Mouse (Mus musculus): Measurements from ENCODE around the gene Caprin2. TPM values are rescaled to one million over a fixed set of nuclear protein-coding genes. Genes with fewer than 3 reads are reported as not detected.
"Not testable (repeated sequence)": the region's sequence is repeated elsewhere in the genome, so short reads cannot be mapped to it uniquely, and the experiment has no call there.

Gene Caprin2
- polyA plus RNA-seq, 2 experiments: 3.1 to 8.0 TPM

GRCm38 (mm10) chr6:148931281-148931680 lies 35.2 kb upstream of the Caprin2 start:
- no peak overlapping the region for H3K4me3 ChIP-seq (ENCODE audit: insufficient read depth in 1 of 2, low read depth in 2 of 2, low read length in 2 of 2)
- no peaks in the 10 kb centered on the region for H3K9me3 ChIP-seq (ENCODE audit: control insufficient read depth, low read length)
- H3K36me3 ChIP-seq (replicated peaks; ENCODE audit: control insufficient read depth, insufficient read depth, low read depth): peaks cover 33% of the 10 kb centered on the region
- no peaks in the 10 kb centered on the region for H3K27me3 ChIP-seq (ENCODE audit: control insufficient read depth, insufficient read depth, low read length)
- H3K27ac ChIP-seq: no peak overlapping the region
- ATAC-seq (ENCODE audit: insufficient read depth) (no peak), DNase-seq (ENCODE audit: low read depth in 3 of 3, low spot score in 3 of 3) (peak in 1 of 3 experiments; percentile 19)
- no peak overlapping the region for H3K4me2 ChIP-seq (ENCODE audit: low read depth)
- WGBS (ENCODE audit: insufficient replicate concordance): 59% methylated on average over 6 of the region's 6 CpGs
- H3K4me1 ChIP-seq (replicated peaks; ENCODE audit: control insufficient read depth in 2 of 2, insufficient read depth in 2 of 2, low read length in 1 of 2): peaks cover 0 to 5% of the 10 kb centered on the region in 2 experiments; a peak in 2 of 4 replicates
- H3K9ac ChIP-seq (replicated peaks): no peak overlapping the region
- no peak for TF ChIP-seq EP300 (IDR thresholded peaks at IDR 0.05; ENCODE audit: low read depth)
- peak; percentile 50 for TF ChIP-seq CTCF (IDR thresholded peaks at IDR 0.05; ENCODE audit: low read depth)

- Histone ChIP-seq H3K4me3 (ENCODE audit: insufficient read depth in 1 of 2, low read depth in 2 of 2, low read length in 2 of 2) (no peak overlapping the region), H3K4me1 (replicated peaks; ENCODE audit: control insufficient read depth in 2 of 2, insufficient read depth in 2 of 2, low read length in 1 of 2) (no peaks in the 10 kb centered on the region), H3K9me3 (ENCODE audit: control insufficient read depth, low read length) (no peaks in the 10 kb centered on the region), H3K27ac (no peak overlapping the region), H3K4me2 (ENCODE audit: low read depth) (no peak overlapping the region), H3K9ac (replicated peaks) (no peak overlapping the region), H3K27me3 (ENCODE audit: control insufficient read depth, insufficient read depth, low read length) (no peaks in the 10 kb centered on the region), H3K36me3 (replicated peaks; ENCODE audit: control insufficient read depth, insufficient read depth, low read depth) (no peaks in the 10 kb centered on the region)
- no peak for ATAC-seq (ENCODE audit: insufficient read depth)
- no peak for DNase-seq (ENCODE audit: low read depth in 3 of 3, low spot score in 3 of 3)
- TF ChIP-seq CTCF (IDR thresholded peaks at IDR 0.05; ENCODE audit: low read depth): no peak
- no peak for TF ChIP-seq EP300 (IDR thresholded peaks at IDR 0.05; ENCODE audit: low read depth)
Measured at GRCm38 (mm10) chr6:148918841-148919398, 22.9 kb upstream of the Caprin2 start.

GRCm38 (mm10) chr6:148917672-148918071 lies 21.6 kb upstream of the Caprin2 start:
- ATAC-seq (ENCODE audit: insufficient read depth) (no peak), DNase-seq (ENCODE audit: low read depth in 3 of 3, low spot score in 3 of 3) (no peak)
- Histone ChIP-seq H3K9ac (replicated peaks) (no peak overlapping the region), H3K4me2 (ENCODE audit: low read depth) (no peak overlapping the region), H3K27ac (no peak overlapping the region), H3K4me3 (ENCODE audit: insufficient read depth in 1 of 2, low read depth in 2 of 2, low read length in 2 of 2) (no peak overlapping the region), H3K36me3 (replicated peaks; ENCODE audit: control insufficient read depth, insufficient read depth, low read depth) (no peaks in the 10 kb centered on the region), H3K4me1 (replicated peaks; ENCODE audit: control insufficient read depth in 2 of 2, insufficient read depth in 2 of 2, low read length in 1 of 2) (no peaks in the 10 kb centered on the region), H3K9me3 (ENCODE audit: control insufficient read depth, low read length) (no peaks in the 10 kb centered on the region), H3K27me3 (ENCODE audit: control insufficient read depth, insufficient read depth, low read length) (no peaks in the 10 kb centered on the region)
- TF ChIP-seq CTCF (IDR thresholded peaks at IDR 0.05; ENCODE audit: low read depth) (no peak), EP300 (IDR thresholded peaks at IDR 0.05; ENCODE audit: low read depth) (no peak)
- WGBS (ENCODE audit: insufficient replicate concordance): 56% methylated on average over 1 of the region's 1 CpGs

GRCm38 (mm10) chr6:148916817-148917216 lies 20.8 kb upstream of the Caprin2 start:
- TF ChIP-seq EP300 (IDR thresholded peaks at IDR 0.05; ENCODE audit: low read depth) (no peak), CTCF (IDR thresholded peaks at IDR 0.05; ENCODE audit: low read depth) (peak; percentile 48)
- Histone ChIP-seq H3K4me3 (ENCODE audit: insufficient read depth in 1 of 2, low read depth in 2 of 2, low read length in 2 of 2) (no peak overlapping the region), H3K9me3 (ENCODE audit: control insufficient read depth, low read length) (no peaks in the 10 kb centered on the region), H3K27me3 (ENCODE audit: control insufficient read depth, insufficient read depth, low read length) (no peaks in the 10 kb centered on the region), H3K27ac (no peak overlapping the region), H3K36me3 (replicated peaks; ENCODE audit: control insufficient read depth, insufficient read depth, low read depth) (no peaks in the 10 kb centered on the region), H3K9ac (replicated peaks) (no peak overlapping the region), H3K4me2 (ENCODE audit: low read depth) (no peak overlapping the region), H3K4me1 (replicated peaks; ENCODE audit: control insufficient read depth in 2 of 2, insufficient read depth in 2 of 2, low read length in 1 of 2) (no peaks in the 10 kb centered on the region)
- WGBS (ENCODE audit: insufficient replicate concordance): 14% methylated on average over 3 of the region's 3 CpGs
- DNase-seq (ENCODE audit: low read depth in 3 of 3, low spot score in 3 of 3) (no peak), ATAC-seq (ENCODE audit: insufficient read depth) (no peak)

GRCm38 (mm10) chr6:148913938-148914337 lies 17.9 kb upstream of the Caprin2 start:
- no peaks in the 10 kb centered on the region for H3K4me1 ChIP-seq (replicated peaks; ENCODE audit: control insufficient read depth in 2 of 2, insufficient read depth in 2 of 2, low read length in 1 of 2)
- H3K4me2 ChIP-seq (ENCODE audit: low read depth): no peak overlapping the region
- H3K27me3 ChIP-seq (ENCODE audit: control insufficient read depth, insufficient read depth, low read length): no peaks in the 10 kb centered on the region
- no peaks in the 10 kb centered on the region for H3K36me3 ChIP-seq (replicated peaks; ENCODE audit: control insufficient read depth, insufficient read depth, low read depth)
- H3K4me3 ChIP-seq (ENCODE audit: insufficient read depth in 1 of 2, low read depth in 2 of 2, low read length in 2 of 2): no peak overlapping the region
- TF ChIP-seq EP300 (IDR thresholded peaks at IDR 0.05; ENCODE audit: low read depth) (no peak), CTCF (IDR thresholded peaks at IDR 0.05; ENCODE audit: low read depth) (peak; percentile 67)
- no peaks in the 10 kb centered on the region for H3K9me3 ChIP-seq (ENCODE audit: control insufficient read depth, low read length)
- no peak overlapping the region for H3K9ac ChIP-seq (replicated peaks)
- no peak for ATAC-seq (ENCODE audit: insufficient read depth)
- DNase-seq (ENCODE audit: low read depth in 3 of 3, low spot score in 3 of 3): peak; percentile 32 to 49 (median 44)
- WGBS (ENCODE audit: insufficient replicate concordance): 8% methylated on average over 2 of the region's 2 CpGs
- no peak overlapping the region for H3K27ac ChIP-seq

- not testable (repeated sequence) for H3K4me3 ChIP-seq (ENCODE audit: insufficient read depth in 1 of 2, low read depth in 2 of 2, low read length in 2 of 2); DNase-seq (ENCODE audit: low read depth in 3 of 3, low spot score in 3 of 3); H3K36me3 ChIP-seq (replicated peaks; ENCODE audit: control insufficient read depth, insufficient read depth, low read depth); H3K9me3 ChIP-seq (ENCODE audit: control insufficient read depth, low read length); H3K27ac ChIP-seq; H3K4me1 ChIP-seq (replicated peaks; ENCODE audit: control insufficient read depth in 2 of 2, insufficient read depth in 2 of 2, low read length in 1 of 2); H3K27me3 ChIP-seq (ENCODE audit: control insufficient read depth, insufficient read depth, low read length); H3K4me2 ChIP-seq (ENCODE audit: low read depth); ATAC-seq (ENCODE audit: insufficient read depth); H3K9ac ChIP-seq (replicated peaks)
- 46% methylated on average over 7 of the region's 8 CpGs for WGBS (ENCODE audit: insufficient replicate concordance)
Measured at GRCm38 (mm10) chr6:148911906-148912305, 15.9 kb upstream of the Caprin2 start.
